Comparison of ENCODE assay signal across 7 mouse cellular contexts in genomic region chr14:20479291-20480194, GRCm38 (mm10). TPM values are rescaled to one million over a fixed set of nuclear protein-coding genes. Genes with fewer than 3 reads are reported as not detected.
A peak's percentile ranks its signal among the peaks of the same experiment; 100 is the strongest.
DNase-seq lines count a peak whose midpoint lies in the region; ATAC-seq and TF ChIP-seq lines count a peak whose summit lies in the region.

Gene Anxa7, minus strand, starts transcription at chr14:20480133.

- no peaks in the 10 kb centered on the region for H3K4me1 ChIP-seq in embryonic facial prominence, embryonic 11.5 days (ENCODE audit: control insufficient read depth, insufficient read depth, low read length)
- H3K4me1 ChIP-seq in limb, embryonic 11.5 days (ENCODE audit: control insufficient read depth, insufficient read depth, low read length): 0 out of 2 replicates have a peak, but pooled peaks cover 3% of the 10 kb centered on the region
- no peaks in the 10 kb centered on the region for H3K4me1 ChIP-seq in midbrain, embryonic 14.5 days (ENCODE audit: control insufficient read depth, insufficient read depth, low read length)
- H3K4me1 ChIP-seq in spleen, adult 2 months (ENCODE audit: control insufficient read depth, insufficient read depth, insufficient read length): peaks cover 3% of the 10 kb centered on the region

- WGBS in embryonic facial prominence, embryonic 11.5 days: under 1% methylated on average over 48 of the region's 48 CpGs
- under 1% methylated on average over 48 of the region's 48 CpGs for WGBS in limb, embryonic 11.5 days
- 3% methylated on average over 48 of the region's 48 CpGs for WGBS in midbrain, embryonic 14.5 days
- under 1% methylated on average over 48 of the region's 48 CpGs for WGBS in spleen, adult 2 months

- H3K9me3 ChIP-seq in embryonic facial prominence, embryonic 11.5 days (replicated peaks; ENCODE audit: control insufficient read depth, low read length): no peaks in the 10 kb centered on the region
- H3K9me3 ChIP-seq in limb, embryonic 11.5 days (ENCODE audit: control insufficient read depth, low read length): no peaks in the 10 kb centered on the region
- no peaks in the 10 kb centered on the region for H3K9me3 ChIP-seq in midbrain, embryonic 14.5 days (ENCODE audit: control insufficient read depth, low read length)

- H3K27ac ChIP-seq in embryonic facial prominence, embryonic 11.5 days (replicated peaks; ENCODE audit: low read depth, low read length): peak within 1 kb of the TSS; percentile 65
- H3K27ac ChIP-seq in limb, embryonic 11.5 days (replicated peaks; ENCODE audit: low read depth, low read length): no peak within 1 kb of the TSS
- H3K27ac ChIP-seq in midbrain, embryonic 14.5 days (replicated peaks; ENCODE audit: low read depth, low read length): no peak within 1 kb of the TSS
- peak within 1 kb of the TSS; percentile 73 for H3K27ac ChIP-seq in spleen, adult 2 months (ENCODE audit: insufficient read depth, low read length)

- H3K36me3 ChIP-seq in embryonic facial prominence, embryonic 11.5 days (replicated peaks; ENCODE audit: control insufficient read depth, insufficient read depth, low read depth, low read length): no peaks in the 10 kb centered on the region
- H3K36me3 ChIP-seq in limb, embryonic 11.5 days (ENCODE audit: control insufficient read depth, insufficient read depth, low read length): no peaks in the 10 kb centered on the region; the same call in none of the 2 replicates
- H3K36me3 ChIP-seq in midbrain, embryonic 14.5 days (ENCODE audit: control insufficient read depth, insufficient read depth, low read length): peaks cover under 1% of the 10 kb centered on the region; the same call in 1 of the 2 replicates
- H3K36me3 ChIP-seq in spleen, adult 2 months (ENCODE audit: control insufficient read depth, insufficient read depth, low read length): no peaks in the 10 kb centered on the region

- ATAC-seq in embryonic facial prominence, embryonic 11.5 days (replicated peaks; ENCODE audit: insufficient number of reproducible peaks, low FRiP score, low TSS enrichment, low read depth): peak; percentile 91
- peak; percentile 78 for ATAC-seq in granulocyte monocyte progenitor cell, adult 5-6 weeks (replicated peaks; ENCODE audit: poor library complexity, severe bottlenecking)
- peak; percentile 83 for ATAC-seq in limb, embryonic 11.5 days (ENCODE audit: insufficient number of reproducible peaks, low FRiP score, low TSS enrichment, low read depth)
- ATAC-seq in midbrain, embryonic 14.5 days (ENCODE audit: low FRiP score, low TSS enrichment): peak; percentile 72

- peak within 1 kb of the TSS; percentile 62 for H3K9ac ChIP-seq in embryonic facial prominence, embryonic 11.5 days (replicated peaks; ENCODE audit: low read length)
- H3K9ac ChIP-seq in limb, embryonic 11.5 days (ENCODE audit: low read length): peak within 1 kb of the TSS; percentile 67
- peak within 1 kb of the TSS; percentile 55 for H3K9ac ChIP-seq in midbrain, embryonic 14.5 days (replicated peaks; ENCODE audit: low read length)

- DNase-seq in adrenal gland, postnatal 14 days: peak; percentile 81
- peak; percentile 85 for DNase-seq in embryonic facial prominence, embryonic 11.5 days (ENCODE audit: low spot score)
- peak; percentile 90 for DNase-seq in kidney, adult 18-20 months
- DNase-seq in limb, embryonic 11.5 days (ENCODE audit: low spot score): peak; percentile 84
- peak; percentile 74 for DNase-seq in midbrain, embryonic 14.5 days
- DNase-seq in spleen, adult 2 months (ENCODE audit: low read depth in 1 of 2, low spot score in 2 of 2): peak; percentile 47 to 68

- H3K4me2 ChIP-seq in embryonic facial prominence, embryonic 11.5 days (ENCODE audit: low read depth, low read length): peak within 1 kb of the TSS; percentile 75
- H3K4me2 ChIP-seq in limb, embryonic 11.5 days (ENCODE audit: low read depth, severe bottlenecking): peak within 1 kb of the TSS; percentile 79
- H3K4me2 ChIP-seq in midbrain, embryonic 14.5 days (ENCODE audit: low read length): peak within 1 kb of the TSS; percentile 92

- H3K4me3 ChIP-seq in embryonic facial prominence, embryonic 11.5 days (ENCODE audit: low read depth, low read length): peak within 1 kb of the TSS; percentile 65
- peak within 1 kb of the TSS; percentile 68 for H3K4me3 ChIP-seq in limb, embryonic 11.5 days (ENCODE audit: low read depth, low read length)
- H3K4me3 ChIP-seq in midbrain, embryonic 14.5 days (replicated peaks; ENCODE audit: low read depth, low read length): peak within 1 kb of the TSS; percentile 58
- H3K4me3 ChIP-seq in spleen, adult 2 months (ENCODE audit: extremely low read depth, insufficient read depth, insufficient read length): peak within 1 kb of the TSS; percentile 99

- TF ChIP-seq CTCF in spleen, adult 2 months (IDR thresholded peaks at IDR 0.05; ENCODE audit: extremely low read depth, insufficient read depth, insufficient read length, insufficient replicate concordance): peak; percentile 6; the same call in 1 of the 2 replicates

- peak; percentile 19; the same call in 1 of the 2 replicates for TF ChIP-seq POLR2A in spleen, adult 2 months (IDR thresholded peaks at IDR 0.05; ENCODE audit: low read depth, low read length)

- no peaks in the 10 kb centered on the region for H3K27me3 ChIP-seq in embryonic facial prominence, embryonic 11.5 days (ENCODE audit: control insufficient read depth, insufficient read depth, low read length)
- H3K27me3 ChIP-seq in limb, embryonic 11.5 days (ENCODE audit: control insufficient read depth, insufficient read depth, low read length): no peaks in the 10 kb centered on the region
- H3K27me3 ChIP-seq in midbrain, embryonic 14.5 days (ENCODE audit: control insufficient read depth, insufficient read depth, low read length): no peaks in the 10 kb centered on the region
- H3K27me3 ChIP-seq in spleen, adult 2 months (ENCODE audit: control insufficient read depth, insufficient read depth, low read length): no peaks in the 10 kb centered on the region

RNA-seq across cellular contexts. Expression of gene Anxa7, which starts in this region (rescaled TPM):
- total RNA-seq in adrenal gland, postnatal 14 days (2021): 67.7 and 72.5 TPM in 2 replicates
- 27.8 and 30.0 TPM in 2 replicates for polyA plus RNA-seq in embryonic facial prominence, embryonic 11.5 days (2014; fragmentation: Nextera tagmentation; extraction: Ambion mirVana)
- 56.9 and 70.7 TPM in 2 replicates for total RNA-seq in granulocyte monocyte progenitor cell, adult 5-6 weeks (2014; fragmentation: Nextera tagmentation)
- total RNA-seq in granulocyte monocyte progenitor cell, adult 5-6 weeks (2017): 59.0 and 59.1 TPM in 2 replicates
- 25.1 and 26.2 TPM in 2 replicates for polyA plus RNA-seq in limb, embryonic 11.5 days (2014; fragmentation: Nextera tagmentation; extraction: Ambion mirVana)
- 9.4 and 11.6 TPM in 2 replicates for polyA plus RNA-seq in midbrain, embryonic 14.5 days (2014; fragmentation: Nextera tagmentation; extraction: Ambion mirVana)
- 36.5 and 44.8 TPM in 2 replicates for polyA plus RNA-seq in spleen, adult 2 months (2012; rRNA removed)

Comparison
In these comparisons a context has a peak if more than half of its experiments do, and no peak if none do; other contexts are left out.
1. H3K27ac ChIP-seq: peak in embryonic facial prominence, embryonic 11.5 days (single experiment) and spleen, adult 2 months (single experiment); none in limb, embryonic 11.5 days (single experiment) and midbrain, embryonic 14.5 days (single experiment).
2. Peak in every context shown above with its lines, with median percentiles within 50 percentile points of each other: DNase-seq, ATAC-seq, H3K4me2 ChIP-seq, H3K4me3 ChIP-seq and H3K9ac ChIP-seq.